Mouse (Mus musculus): ENCODE data around the gene Tmem201. TPM values are rescaled to one million over a fixed set of nuclear protein-coding genes. Genes with fewer than 3 reads are reported as not detected.

The Tmem201 gene
- polyA plus RNA-seq (2015; fragmentation: Nextera tagmentation; extraction: Ambion mirVana) = 12.2 and 13.0 TPM in 2 replicates

DNA sequence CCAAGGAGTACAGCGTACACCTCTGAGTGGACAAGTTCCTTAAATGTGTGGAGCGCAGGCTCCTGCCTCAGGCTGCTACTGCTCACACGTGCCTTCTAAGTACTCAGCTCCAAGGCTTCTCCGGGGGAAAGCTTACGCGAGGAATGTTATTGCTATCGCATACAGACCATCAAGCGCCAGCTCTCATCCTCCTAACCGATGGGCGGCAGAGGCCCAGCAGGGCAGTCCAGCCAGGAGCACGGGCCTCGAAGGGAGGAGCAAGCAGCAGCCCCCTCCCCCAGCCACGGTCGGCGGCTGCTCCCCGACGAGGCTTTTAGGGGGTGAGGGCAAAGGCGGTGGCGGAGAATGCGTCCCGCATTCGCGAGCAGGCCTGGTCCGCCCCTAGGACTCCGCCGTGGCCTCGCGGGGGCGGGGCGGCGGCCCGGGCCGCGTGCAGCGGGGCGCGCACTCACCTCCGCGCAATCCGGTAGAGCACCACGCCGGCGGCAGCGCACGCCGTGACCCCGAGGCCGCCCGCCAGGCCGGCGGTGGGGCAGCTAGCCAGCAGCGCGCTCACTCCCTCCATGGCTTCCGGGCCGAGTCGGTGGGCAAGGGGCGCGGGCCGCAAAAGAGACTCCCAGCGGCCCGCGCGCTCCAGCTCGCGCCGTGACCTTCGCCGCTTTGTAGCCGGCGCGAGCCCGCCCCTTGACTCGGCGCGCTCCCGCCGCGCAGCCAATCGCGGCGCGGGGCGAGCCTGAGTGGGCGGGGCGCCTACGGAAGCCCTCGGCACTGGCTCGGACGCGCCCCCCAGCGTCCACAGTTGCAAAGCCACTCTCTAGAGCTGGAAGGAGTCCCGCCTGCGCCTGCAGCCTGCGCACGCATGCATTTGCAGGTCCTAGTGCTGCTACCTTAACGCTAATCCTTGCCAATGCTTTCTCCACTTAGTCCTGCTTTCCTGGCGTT is at the start of gene Tmem201:
Gene Tmem201, minus strand, starts transcription at position 662 of the 942 bp plus-strand sequence.

GRCm38 (mm10) chr4:149774094-149774470 is 36.2 kb upstream of the Tmem201 start, which contains the start of gene Slc25a33:
Gene Slc25a33 (minus strand): TSS chr4:149774277.

GRCm38 (mm10) chr4:149702210-149702979 is 35.4 kb downstream of the Tmem201 start, which contains the start of gene Pik3cd:
Gene Pik3cd (minus strand): TSS chr4:149702571.

Other genes with a start within 250 kb of the Tmem201 start
- 28.6 and 34.1 TPM in 2 replicates for gene Ctnnbip1, start 219.8 kb downstream of the Tmem201 start, polyA plus RNA-seq (2015; fragmentation: Nextera tagmentation; extraction: Ambion mirVana)
- gene Clstn1, start 151.6 kb downstream of the Tmem201 start, polyA plus RNA-seq (2015; fragmentation: Nextera tagmentation; extraction: Ambion mirVana) = 28.8 and 32.3 TPM in 2 replicates
- 5.0 and 5.1 TPM in 2 replicates for gene Pik3cd, start 35.5 kb downstream of the Tmem201 start, polyA plus RNA-seq (2015; fragmentation: Nextera tagmentation; extraction: Ambion mirVana)
- 5.2 and 5.5 TPM in 2 replicates for gene Slc25a33, start 36.2 kb upstream of the Tmem201 start, polyA plus RNA-seq (2015; fragmentation: Nextera tagmentation; extraction: Ambion mirVana)
- gene Spsb1, start 217.0 kb upstream of the Tmem201 start, polyA plus RNA-seq (2015; fragmentation: Nextera tagmentation; extraction: Ambion mirVana) = 58.9 and 87.3 TPM in 2 replicates